Mouse (Mus musculus): ENCODE measurements around the gene Slc30a9.

- TF ChIP-seq ZNF384 (IDR thresholded peaks at IDR 0.05; ENCODE audit: low read depth, low read length): no peak
- no peak; the same call in 1 of the 2 replicates for TF ChIP-seq CHD2 (IDR thresholded peaks at IDR 0.05; ENCODE audit: low read depth, low read length)
- TF ChIP-seq MAFK (IDR thresholded peaks at IDR 0.05; ENCODE audit: insufficient read depth, low read depth, low read length): peak; percentile 22; the same call in 1 of the 2 replicates
- no peak for TF ChIP-seq ZC3H11A (IDR thresholded peaks at IDR 0.05; ENCODE audit: borderline replicate concordance, low read depth, low read length)
- peak; percentile 96 for TF ChIP-seq HCFC1 (IDR thresholded peaks at IDR 0.05; ENCODE audit: borderline replicate concordance, insufficient read depth, low read length)
These were observed 46.0 kb upstream of the Slc30a9 start, which contains the start of gene Tmem33 for GRCm38 (mm10) chr5:67260531-67261371.

Data from ES-E14 (cell line).